Mouse (Mus musculus) embryonic facial prominence, embryonic 13.5 days (tissue): ENCODE results near the gene Hoxd12. TPM values are rescaled to one million over a fixed set of nuclear protein-coding genes. Genes with fewer than 3 reads are reported as not detected.

Experiments
- ATAC-seq: fragments of 200-750 bp; cut with Nextera tagmentation; 2 replicates; pipeline ENCODE4 v1.8.0; 2017; ENCODE audit warnings: low read depth; ENCODE audit not compliant: insufficient number of reproducible peaks, insufficient read depth, low FRiP score, low TSS enrichment
- H3K27ac ChIP-seq: fragments of 300-500 bp; sonication (generic); 2 replicates; pipeline ENCODE4 v1.5.1; 2015; ENCODE audit warnings: moderate library complexity, mild to moderate bottlenecking, inconsistent platforms
- H3K27me3 ChIP-seq: fragments of 300-500 bp; sonication (generic); 2 replicates; pipeline ENCODE4 v1.6.1; 2015; ENCODE audit warnings: mild to moderate bottlenecking, inconsistent platforms
- H3K36me3 ChIP-seq: fragments of 300-500 bp; sonication (generic); 2 replicates; pipeline ENCODE4 v1.6.1; 2015; ENCODE audit warnings: mild to moderate bottlenecking, inconsistent platforms
- H3K4me1 ChIP-seq: fragments of 300-500 bp; sonication (generic); 2 replicates; pipeline ENCODE4 v1.6.1; 2015; ENCODE audit warnings: inconsistent platforms
- H3K4me2 ChIP-seq: fragments of 300-500 bp; sonication (generic); 2 replicates; pipeline ENCODE4 v1.6.1; 2015; ENCODE audit warnings: moderate library complexity, mild to moderate bottlenecking, inconsistent platforms
- H3K4me3 ChIP-seq: fragments of 300-500 bp; sonication (generic); 2 replicates; pipeline ENCODE4 v1.5.1; 2015; ENCODE audit warnings: mild to moderate bottlenecking, inconsistent platforms
- H3K9ac ChIP-seq: fragments of 300-500 bp; sonication (generic); 2 replicates; pipeline ENCODE4 v1.6.1; 2015; ENCODE audit warnings: mild to moderate bottlenecking, inconsistent platforms
- H3K9me3 ChIP-seq: fragments of 300-500 bp; sonication (generic); 2 replicates; pipeline ENCODE4 v1.6.1; 2016; ENCODE audit warnings: inconsistent platforms
- WGBS: fragments of 180-500 bp; shearing (Covaris S2); methylation state at CpG from one replicate; pipeline ENCODE4 v1.1.7; 2015; ENCODE audit warnings: mixed read lengths; 5-methylcytosine and 5-hydroxymethylcytosine counted together
- polyA plus RNA-seq: library from polyadenylated mRNA; unstranded; fragments of >200 nt; fragmentation: Nextera tagmentation; extraction: Ambion mirVana; gene quantifications from 2 replicates; pipeline ENCODE4 v1.2.1, GENCODE M21; 2015

The Hoxd12 gene
- polyA plus RNA-seq, 1 experiment from 2014 or later = not detected

- Histone ChIP-seq H3K27me3 (peaks cover 99% of the 10 kb centered on the region), H3K4me2 (no peak overlapping the region), H3K9me3 (no peaks in the 10 kb centered on the region), H3K9ac (no peak overlapping the region), H3K27ac (no peak overlapping the region), H3K36me3 (no peaks in the 10 kb centered on the region), H3K4me1 (peaks cover 14% of the 10 kb centered on the region), H3K4me3 (no peak overlapping the region)
- 5% methylated on average over 5 of the region's 5 CpGs for WGBS
- no peak for ATAC-seq
These were observed 34.9 kb downstream of the Hoxd12 start for GRCm38 (mm10) chr2:74709465-74710419.

- no peak for ATAC-seq
- no peak overlapping the region for H3K4me3 ChIP-seq
These were observed 36.2 kb downstream of the Hoxd12 start for GRCm38 (mm10) chr2:74710929-74711543.

GRCm38 (mm10) chr2:74711721-74712621 lies 37.2 kb downstream of the Hoxd12 start, which contains the start of the genes Hoxd3 and Hoxd4:
Gene Hoxd3, plus strand, starts transcription at chr2:74711927.
Gene Hoxd4, plus strand, starts transcription at chr2:74711929.
- Histone ChIP-seq H3K9me3 (no peaks in the 10 kb centered on the region), H3K36me3 (no peaks in the 10 kb centered on the region), H3K4me1 (peaks cover 19% of the 10 kb centered on the region), H3K9ac (peak within 1 kb of the TSS; percentile 46), H3K27me3 (peaks cover 99% of the 10 kb centered on the region), H3K27ac (no peak within 1 kb of the TSS), H3K4me3 (peak within 1 kb of the TSS; percentile 35), H3K4me2 (peak within 1 kb of the TSS; percentile 53)
- no peak; the same call in 1 of the 2 replicates for ATAC-seq
- WGBS = under 1% methylated on average over 65 of the region's 65 CpGs

More at GRCm38 (mm10) chr2:74710929-74711543, 36.2 kb downstream of the Hoxd12 start:
- peaks cover 99% of the 10 kb centered on the region for H3K27me3 ChIP-seq
- H3K9ac ChIP-seq = no peak overlapping the region
- H3K27ac ChIP-seq = no peak overlapping the region
- H3K4me2 ChIP-seq = no peak overlapping the region
- H3K9me3 ChIP-seq = no peaks in the 10 kb centered on the region
- H3K36me3 ChIP-seq = no peaks in the 10 kb centered on the region
- H3K4me1 ChIP-seq = peaks cover 16% of the 10 kb centered on the region
- under 1% methylated on average over 16 of the region's 16 CpGs for WGBS

GRCm38 (mm10) chr2:74713239-74714150 lies 38.7 kb downstream of the Hoxd12 start:
- Histone ChIP-seq H3K27me3 (peaks cover 100% of the 10 kb centered on the region), H3K4me2 (no peak overlapping the region), H3K9me3 (no peaks in the 10 kb centered on the region), H3K4me1 (peaks cover 19% of the 10 kb centered on the region), H3K36me3 (no peaks in the 10 kb centered on the region), H3K27ac (no peak overlapping the region), H3K9ac (no peak overlapping the region), H3K4me3 (no peak overlapping the region)
- ATAC-seq = no peak
- 4% methylated on average over 19 of the region's 19 CpGs for WGBS

- ATAC-seq = no peak
- H3K4me1 ChIP-seq = peaks cover 19% of the 10 kb centered on the region
- H3K9me3 ChIP-seq = no peaks in the 10 kb centered on the region
- H3K9ac ChIP-seq = no peak overlapping the region
- H3K36me3 ChIP-seq = no peaks in the 10 kb centered on the region
- peaks cover 100% of the 10 kb centered on the region for H3K27me3 ChIP-seq
- no peak overlapping the region for H3K27ac ChIP-seq
- 4% methylated on average over 18 of the region's 18 CpGs for WGBS
- H3K4me3 ChIP-seq = no peak overlapping the region
- H3K4me2 ChIP-seq = no peak overlapping the region
These were observed 39.5 kb downstream of the Hoxd12 start for GRCm38 (mm10) chr2:74714156-74714789.

- no peak overlapping the region for H3K9ac ChIP-seq
- peaks cover 19% of the 10 kb centered on the region for H3K4me1 ChIP-seq
- peak overlapping the region; percentile 9; the same call in 1 of the 2 replicates for H3K4me2 ChIP-seq
- no peak for ATAC-seq
- no peak overlapping the region for H3K27ac ChIP-seq
- peaks cover 100% of the 10 kb centered on the region for H3K27me3 ChIP-seq
- H3K9me3 ChIP-seq = no peaks in the 10 kb centered on the region
- H3K36me3 ChIP-seq = no peaks in the 10 kb centered on the region
- under 1% methylated on average over 14 of the region's 14 CpGs for WGBS
- H3K4me3 ChIP-seq = 0 out of 2 replicates have a peak overlapping the region, but pooled peaks have one; percentile 3
These were observed 40.1 kb downstream of the Hoxd12 start for GRCm38 (mm10) chr2:74714881-74715280.

GRCm38 (mm10) chr2:74715504-74716241 lies 40.9 kb downstream of the Hoxd12 start:
- H3K27me3 ChIP-seq = peaks cover 100% of the 10 kb centered on the region
- peak; percentile 77; the same call in 1 of the 2 replicates for ATAC-seq

GRCm38 (mm10) chr2:74720384-74720783 lies 45.6 kb downstream of the Hoxd12 start:
- Histone ChIP-seq H3K9me3 (no peaks in the 10 kb centered on the region), H3K4me1 (peaks cover 6% of the 10 kb centered on the region; the same call in 1 of the 2 replicates), H3K27ac (no peak overlapping the region), H3K4me3 (no peak overlapping the region), H3K9ac (no peak overlapping the region), H3K27me3 (peaks cover 100% of the 10 kb centered on the region), H3K4me2 (no peak overlapping the region), H3K36me3 (no peaks in the 10 kb centered on the region)
- no peak for ATAC-seq
- 9% methylated on average over 2 of the region's 2 CpGs for WGBS

More at GRCm38 (mm10) chr2:74715504-74716241, 40.9 kb downstream of the Hoxd12 start:
- H3K27ac ChIP-seq = no peak overlapping the region
- H3K36me3 ChIP-seq = no peaks in the 10 kb centered on the region
- 3% methylated on average over 26 of the region's 26 CpGs for WGBS
- H3K9me3 ChIP-seq = no peaks in the 10 kb centered on the region
- no peak overlapping the region for H3K9ac ChIP-seq
- peak overlapping the region; percentile 33 for H3K4me3 ChIP-seq
- H3K4me2 ChIP-seq = peak overlapping the region; percentile 61
- peaks cover 19% of the 10 kb centered on the region for H3K4me1 ChIP-seq

- no peaks in the 10 kb centered on the region for H3K36me3 ChIP-seq
- H3K4me1 ChIP-seq = peaks cover 3% of the 10 kb centered on the region; the same call in 1 of the 2 replicates
- WGBS = 5% methylated on average over 5 of the region's 5 CpGs
These were observed 46.2 kb downstream of the Hoxd12 start for GRCm38 (mm10) chr2:74720955-74721491.

More at GRCm38 (mm10) chr2:74720955-74721491, 46.2 kb downstream of the Hoxd12 start:
- ATAC-seq = no peak
- Histone ChIP-seq H3K4me3 (no peak overlapping the region), H3K9ac (no peak overlapping the region), H3K27ac (no peak overlapping the region), H3K27me3 (peaks cover 100% of the 10 kb centered on the region), H3K4me2 (no peak overlapping the region), H3K9me3 (no peaks in the 10 kb centered on the region)
